Mouse (Mus musculus): ENCODE results near the gene Zscan29.

The Zscan29 gene

DNA sequence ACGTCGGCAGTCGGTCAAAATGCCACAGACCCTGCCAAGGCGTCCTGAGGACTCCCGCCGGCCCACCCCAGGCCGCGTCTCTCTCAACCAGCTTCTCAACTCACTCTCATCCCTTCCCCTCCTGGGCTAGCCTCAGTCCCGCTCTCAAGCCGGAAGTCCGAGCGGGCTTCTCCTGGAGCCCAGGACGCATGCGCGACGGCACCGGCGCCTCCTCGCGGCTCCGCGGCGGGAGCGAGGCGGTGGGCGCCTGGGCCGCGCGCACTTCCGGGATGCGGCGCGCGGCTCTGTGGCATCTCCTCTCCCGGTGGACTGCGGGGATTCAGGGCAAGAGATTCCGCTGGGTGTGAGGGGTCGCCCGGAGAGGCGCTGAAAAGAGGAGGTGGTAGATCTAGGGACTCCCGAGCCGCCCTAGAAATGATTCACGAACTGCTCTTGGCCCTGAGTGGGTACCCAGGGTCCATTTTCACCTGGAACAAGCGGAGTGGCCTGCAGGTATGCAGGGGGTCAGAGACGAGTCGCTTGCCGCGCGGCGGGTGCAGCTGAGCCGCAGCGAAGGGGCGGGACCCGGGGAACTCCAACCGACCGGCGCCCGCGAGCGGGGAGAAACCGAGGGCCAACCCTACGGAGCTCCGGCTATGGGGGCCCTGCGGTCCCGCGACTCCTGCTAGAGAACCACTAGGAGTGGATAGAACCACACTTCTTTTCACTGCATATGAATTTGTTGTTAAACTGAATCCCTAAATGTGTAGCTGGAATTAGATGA, at the start of gene Zscan29:
Zscan29 (minus strand) TSS at position 146 of the 763 bp plus-strand sequence.
- DNase-seq (ENCODE audit: low spot score) = peak; percentile 89

DNA sequence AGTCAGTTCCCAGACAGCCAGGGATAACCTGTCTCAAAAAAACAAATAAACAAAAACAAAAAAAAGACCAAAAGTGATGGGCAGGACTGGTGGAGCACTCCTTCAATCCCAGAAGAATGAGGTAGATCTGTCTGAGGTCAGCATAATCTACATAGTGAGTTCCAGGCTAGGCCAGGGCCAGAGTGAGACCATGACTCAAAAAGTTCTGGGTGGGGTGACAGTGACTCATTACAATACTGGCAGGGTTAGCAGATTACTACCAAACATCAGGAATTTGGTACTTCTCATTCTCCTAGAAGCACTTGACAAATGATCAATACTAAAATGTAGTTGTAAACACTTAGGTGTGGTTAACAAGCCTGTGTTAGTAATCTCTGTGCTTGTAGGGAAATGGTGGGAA, 49.1 kb upstream of the Zscan29 start:
- DNase-seq (ENCODE audit: low spot score) = no peak

DNA sequence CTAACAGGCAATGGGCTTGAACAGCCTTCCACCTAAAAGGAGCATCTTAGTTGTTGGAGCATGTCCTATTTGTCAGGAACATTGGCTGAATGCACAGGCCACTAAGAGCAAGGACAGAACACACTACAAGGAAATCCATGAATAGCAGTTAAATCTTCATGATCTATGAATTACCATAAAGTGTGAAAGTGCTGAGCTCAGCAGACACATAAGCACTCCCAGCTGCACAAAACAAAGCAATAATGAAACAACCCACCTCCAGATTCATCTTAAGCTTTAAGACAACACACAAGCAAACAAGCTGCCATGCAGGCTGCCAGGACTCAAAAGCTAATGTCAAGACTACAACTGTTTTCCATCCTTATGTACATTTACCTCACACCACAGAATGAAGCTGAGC, 48.3 kb upstream of the Zscan29 start:
- DNase-seq (ENCODE audit: low spot score) = no peak

DNA sequence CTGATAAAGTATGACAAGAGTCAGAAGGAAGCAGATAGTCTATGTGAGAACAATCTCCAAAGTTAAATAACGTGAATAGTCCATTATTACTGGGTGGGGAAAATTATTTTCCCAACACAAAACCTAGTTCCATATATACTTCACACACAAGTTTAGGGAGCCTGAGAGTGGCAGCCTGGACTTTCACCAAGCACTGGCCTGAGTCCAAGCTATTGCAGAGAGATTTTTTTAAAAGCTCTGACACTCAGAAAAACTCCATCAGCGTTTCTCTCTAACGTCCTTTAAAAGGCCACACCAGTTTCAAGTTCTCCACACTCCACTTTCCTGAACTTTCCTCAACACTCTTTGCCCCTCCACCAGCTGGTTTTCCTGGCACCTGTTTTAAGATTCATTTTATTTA, 43.6 kb upstream of the Zscan29 start:
- no peak for DNase-seq (ENCODE audit: low spot score)

GRCm38 (mm10) chr2:121206541-121206940, 35.6 kb upstream of the Zscan29 start:
- no peak for DNase-seq (ENCODE audit: low spot score)

- DNase-seq (ENCODE audit: low spot score) = no peak
These were observed 33.4 kb upstream of the Zscan29 start for GRCm38 (mm10) chr2:121204276-121204675.

DNA sequence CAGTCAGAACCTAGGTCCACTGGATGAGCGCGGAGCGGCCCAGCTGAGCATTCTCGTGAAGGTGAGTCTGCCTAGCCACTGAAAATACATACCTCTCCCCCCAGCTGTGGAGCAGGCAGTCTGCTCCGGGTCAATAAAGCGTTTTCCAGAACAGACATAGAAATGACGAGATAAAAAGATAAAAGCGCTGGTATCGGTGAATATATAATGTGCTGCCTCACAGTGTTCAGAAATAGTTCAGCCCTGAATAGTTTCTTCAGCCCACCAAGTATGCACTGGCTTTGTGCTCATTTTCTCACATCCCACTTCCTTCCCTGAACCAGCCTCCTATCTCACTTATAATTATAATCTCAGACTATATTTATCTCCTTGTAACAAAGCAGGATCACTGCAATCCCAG, 24.5 kb upstream of the Zscan29 start:
- no peak for DNase-seq (ENCODE audit: low spot score)

DNA sequence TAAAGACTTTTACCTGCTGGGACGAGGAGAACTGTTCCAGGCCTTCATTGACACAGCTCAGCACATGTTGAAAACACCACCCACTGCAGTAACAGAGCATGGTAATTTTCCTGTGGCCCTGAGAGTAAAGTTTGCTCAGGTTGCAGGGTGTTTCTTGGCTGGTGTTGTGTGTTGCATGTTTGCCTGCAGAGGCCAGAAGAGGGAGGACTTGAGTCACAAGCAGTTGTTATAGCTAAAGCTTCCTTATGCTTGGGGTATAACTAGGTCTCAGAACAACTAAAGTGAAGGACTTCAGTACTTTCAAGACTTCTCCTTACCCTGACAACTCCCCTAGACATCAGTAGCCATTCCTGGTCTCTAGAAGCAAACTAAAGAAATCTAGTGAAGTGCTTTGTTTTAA, 17.6 kb upstream of the Zscan29 start:
- DNase-seq (ENCODE audit: low spot score) = no peak

- no peak for DNase-seq (ENCODE audit: low spot score)
These were observed 13.2 kb upstream of the Zscan29 start for GRCm38 (mm10) chr2:121184142-121184541.

DNA sequence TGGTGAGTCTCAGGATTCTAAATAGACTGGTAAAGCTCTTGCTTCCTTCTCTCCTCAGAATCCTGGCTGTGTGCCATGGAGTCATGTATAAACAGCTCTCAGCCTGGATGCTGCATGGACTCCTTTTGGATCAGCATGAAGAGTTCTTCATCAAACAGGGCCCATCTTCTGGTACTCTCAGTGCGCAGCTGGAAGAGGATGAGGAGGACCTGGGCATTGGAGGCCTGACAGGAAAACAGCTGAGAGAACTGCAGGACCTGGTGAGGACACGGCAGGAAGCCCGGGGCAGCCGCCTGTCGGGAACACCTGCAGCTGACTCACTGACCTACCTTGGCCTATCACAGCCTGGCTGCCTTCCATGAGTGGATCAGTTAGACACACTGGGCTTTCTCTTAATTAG, 12.5 kb upstream of the Zscan29 start:
- DNase-seq (ENCODE audit: low spot score) = no peak

GRCm38 (mm10) chr2:121178828-121179479, 8.0 kb upstream of the Zscan29 start:
- DNase-seq (ENCODE audit: low spot score) = no peak

GRCm38 (mm10) chr2:121170481-121170971, 399 bp downstream of the Zscan29 start, which contains the start of gene Tubgcp4:
Gene Tubgcp4 (plus strand): TSS chr2:121170654.
- peak; percentile 68 for DNase-seq (ENCODE audit: low spot score)

DNA sequence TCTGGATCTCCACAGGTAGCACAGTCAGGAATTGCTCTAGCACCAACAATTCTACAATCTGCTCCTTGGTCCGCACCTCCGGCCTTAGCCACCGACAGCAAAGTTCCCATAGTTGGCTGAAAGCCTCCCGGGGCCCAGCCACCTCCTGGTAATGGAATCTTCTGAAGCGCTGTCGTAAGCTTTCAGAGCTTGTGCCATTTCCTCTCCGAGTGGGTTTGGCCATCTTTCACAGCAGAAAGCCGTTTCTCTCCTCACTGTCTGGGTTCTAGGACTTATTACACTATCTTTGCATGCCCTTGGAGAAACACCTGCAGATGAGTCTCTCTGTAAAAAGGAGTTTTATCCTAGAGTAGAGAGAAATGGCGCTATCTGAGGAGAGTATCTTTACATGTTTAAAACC, 1.0 kb downstream of the Zscan29 start:
- DNase-seq (ENCODE audit: low spot score) = peak; percentile 7

DNA sequence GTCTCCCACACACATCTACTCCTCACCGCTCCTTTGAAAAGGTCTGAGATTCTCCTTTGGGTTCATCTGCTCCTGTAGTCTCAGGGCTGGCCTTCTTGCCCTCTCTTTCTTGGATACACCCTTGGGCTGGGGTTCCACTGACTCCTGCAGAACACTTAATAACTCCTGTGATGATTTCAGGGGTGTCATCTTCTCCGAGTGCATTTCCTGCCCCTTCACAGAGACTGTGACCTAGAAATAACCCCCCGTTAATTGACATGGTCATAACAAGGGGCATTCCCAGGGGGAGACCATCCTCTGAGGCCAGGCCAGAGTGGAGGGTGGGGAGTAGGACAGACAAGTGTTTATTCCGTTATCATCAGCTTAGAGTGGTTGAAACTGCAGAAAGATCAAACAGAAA, 1.8 kb downstream of the Zscan29 start:
- no peak for DNase-seq (ENCODE audit: low spot score)

- DNase-seq (ENCODE audit: low spot score) = no peak
These were observed 17.8 kb downstream of the Zscan29 start for GRCm38 (mm10) chr2:121153100-121153499.

DNA sequence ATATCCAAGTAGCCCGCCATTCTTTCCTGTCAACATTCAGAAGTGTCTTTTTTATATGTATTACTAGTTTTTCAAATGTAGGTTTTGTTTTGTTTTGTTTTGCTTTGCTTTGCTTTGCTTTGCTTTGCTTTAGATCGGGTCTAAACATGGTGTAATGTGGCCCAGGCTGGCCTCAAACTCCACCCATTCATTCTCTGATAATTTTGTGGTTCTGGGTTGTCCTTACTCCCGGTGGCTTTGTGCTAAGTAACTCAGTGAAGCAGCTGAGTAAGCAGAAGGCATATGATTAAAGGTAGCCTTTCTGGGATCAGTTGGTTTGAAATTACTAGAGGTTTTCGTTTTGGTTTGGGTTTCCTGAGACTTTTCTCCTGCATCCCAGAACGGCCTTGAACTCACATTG, 21.2 kb downstream of the Zscan29 start:
- no peak for DNase-seq (ENCODE audit: low spot score)

- no peak for DNase-seq (ENCODE audit: low spot score)
These were observed 28.5 kb downstream of the Zscan29 start for GRCm38 (mm10) chr2:121142415-121142814.

DNA sequence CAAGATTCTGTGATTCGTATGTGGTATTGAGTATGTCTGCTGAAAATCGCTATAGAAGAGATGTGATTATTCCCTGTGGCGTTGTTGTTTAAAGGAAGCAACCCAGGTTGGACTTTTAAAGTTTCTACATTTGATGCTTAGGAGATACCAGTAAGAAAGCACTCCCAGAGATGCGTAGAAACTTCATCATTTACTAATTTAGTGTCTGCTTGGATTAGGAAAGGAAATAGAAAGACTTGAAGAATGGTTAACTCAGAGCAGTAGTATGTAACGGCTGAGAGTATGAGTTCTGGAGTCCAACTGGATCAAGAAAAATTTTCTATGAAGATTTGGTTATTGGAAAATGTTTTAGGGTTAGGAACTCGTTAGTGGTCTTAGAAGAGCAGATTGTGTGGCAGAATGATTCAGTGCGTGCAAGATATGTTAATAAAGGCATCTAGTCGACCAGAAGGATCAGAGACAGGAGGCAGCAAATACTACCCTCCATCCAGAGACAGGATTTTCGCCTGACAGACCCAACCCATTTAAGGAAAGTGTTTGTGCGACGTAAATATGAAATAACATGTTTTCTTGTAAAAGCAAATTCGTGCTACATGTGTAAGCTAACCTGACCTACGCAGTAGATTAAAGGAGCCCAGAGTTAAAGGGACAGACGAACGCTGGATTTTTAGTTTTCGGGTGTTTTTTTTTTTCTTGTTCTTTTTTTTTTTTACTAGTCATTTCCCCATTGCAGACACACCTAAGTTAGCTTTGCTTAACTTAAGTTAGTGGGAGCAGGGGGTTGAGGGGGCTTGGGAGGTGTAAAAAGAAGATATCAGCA, 29.5 kb downstream of the Zscan29 start:
- DNase-seq (ENCODE audit: low spot score) = no peak

DNA sequence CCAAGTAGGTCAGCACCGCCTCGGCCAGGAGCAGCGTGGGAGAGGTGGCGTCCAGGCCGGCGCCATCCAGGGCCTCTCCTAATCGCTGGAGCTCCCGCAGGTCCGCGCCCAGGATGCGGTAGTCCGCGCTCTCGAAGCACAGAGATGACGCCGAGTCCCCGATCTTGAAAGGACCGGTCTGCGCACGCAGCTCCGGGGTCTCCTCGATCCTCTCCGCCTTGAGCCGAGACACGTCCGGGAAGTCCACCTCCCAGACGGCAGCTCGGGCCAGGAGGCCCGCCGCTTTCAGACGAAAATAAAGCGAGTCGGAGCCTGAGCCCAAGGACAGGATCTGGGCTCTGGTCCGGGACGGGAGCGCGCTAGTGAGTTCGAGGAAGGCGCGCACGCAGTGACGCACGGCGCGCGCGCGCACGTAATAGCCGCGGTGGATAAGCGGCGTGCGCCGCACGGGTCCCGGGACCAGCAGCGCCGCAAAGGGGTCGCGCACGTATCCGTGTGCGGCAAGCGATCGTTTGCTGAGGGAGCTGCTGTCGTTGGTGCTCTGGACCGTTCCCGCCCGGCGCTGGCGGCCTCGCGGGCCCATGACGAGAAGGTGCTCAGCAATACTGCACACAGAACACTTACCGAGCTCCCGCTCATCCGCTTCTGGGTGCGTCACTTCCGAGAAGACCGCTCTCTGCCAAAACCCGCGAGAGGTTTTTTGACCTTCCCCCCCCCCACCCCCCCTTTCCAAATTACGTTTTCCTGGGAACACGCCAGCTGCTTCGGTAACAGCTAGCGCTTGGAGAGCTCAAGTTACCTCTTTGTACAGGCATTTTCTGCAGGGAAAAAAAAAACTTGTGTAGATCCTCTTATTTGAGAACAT, 30.7 kb downstream of the Zscan29 start, which contains the start of the genes Adal and Lcmt2:
Adal (plus strand) TSS at position 411 of the 865 bp plus-strand sequence.
Lcmt2 (minus strand) TSS at position 636 of the 865 bp plus-strand sequence.
- DNase-seq (ENCODE audit: low spot score) = peak; percentile 94

- DNase-seq (ENCODE audit: low spot score) = peak; percentile 14
These were observed 31.5 kb downstream of the Zscan29 start for GRCm38 (mm10) chr2:121139266-121140017.

GRCm38 (mm10) chr2:121137371-121137770, 33.6 kb downstream of the Zscan29 start:
- DNase-seq (ENCODE audit: low spot score) = no peak
